Mouse (Mus musculus): Measurements from ENCODE around the gene Ranbp9. TPM values are rescaled to one million over a fixed set of nuclear protein-coding genes. Genes with fewer than 3 reads are reported as not detected.

Gene Ranbp9
- polyA plus RNA-seq, 1 experiment from 2014 or later, result 15.3 TPM

- 87% methylated on average over 2 of the region's 2 CpGs for WGBS
- Histone ChIP-seq H3K27me3 (ENCODE audit: control insufficient read depth, insufficient read depth, low read length) (no peaks in the 10 kb centered on the region), H3K9ac (ENCODE audit: low read length) (no peak overlapping the region), H3K27ac (ENCODE audit: low read depth, low read length) (no peak overlapping the region), H3K36me3 (ENCODE audit: control insufficient read depth, insufficient read depth, low read length) (no peaks in the 10 kb centered on the region), H3K4me3 (ENCODE audit: low read depth, low read length) (no peak overlapping the region), H3K9me3 (ENCODE audit: control insufficient read depth, low read length) (no peaks in the 10 kb centered on the region), H3K4me1 (replicated peaks; ENCODE audit: control insufficient read depth, insufficient read depth, low read length) (no peaks in the 10 kb centered on the region), H3K4me2 (ENCODE audit: low read depth, low read length, severe bottlenecking) (no peak overlapping the region)
- ATAC-seq (replicated peaks; ENCODE audit: low FRiP score) (no peak), DNase-seq (ENCODE audit: low spot score) (no peak)
Observed at GRCm38 (mm10) chr13:43433395-43433794, 47.7 kb downstream of the Ranbp9 start.

- no peaks in the 10 kb centered on the region for H3K4me1 ChIP-seq (replicated peaks; ENCODE audit: control insufficient read depth, insufficient read depth, low read length)
- WGBS, result 96% methylated on average over 4 of the region's 4 CpGs
Observed at GRCm38 (mm10) chr13:43428436-43428835, 52.6 kb downstream of the Ranbp9 start.

DNA sequence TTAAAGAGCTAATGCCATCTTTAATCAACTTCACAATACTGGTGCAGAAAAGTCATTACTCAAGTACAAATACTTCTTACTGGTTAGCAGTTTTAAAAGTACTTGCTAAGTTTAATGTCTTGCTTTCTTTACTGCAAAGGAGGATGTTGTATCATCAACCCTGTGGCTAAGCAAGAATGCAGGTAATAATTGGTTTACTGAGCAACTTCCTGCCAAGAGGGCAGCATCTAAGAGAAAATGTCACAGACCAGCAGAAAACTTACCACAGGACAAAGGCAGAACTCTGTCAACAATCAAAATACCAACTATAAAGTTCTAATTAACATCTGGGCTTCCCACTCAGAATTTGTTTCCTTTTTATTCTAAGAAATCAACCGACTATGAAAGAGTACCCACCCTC lies 65.8 kb downstream of the Ranbp9 start:
- WGBS, result 86% methylated on average over 1 of the region's 1 CpGs
- Histone ChIP-seq H3K36me3 (ENCODE audit: control insufficient read depth, insufficient read depth, low read length) (no peaks in the 10 kb centered on the region; the same call in 1 of the 2 replicates), H3K4me2 (ENCODE audit: low read depth, low read length, severe bottlenecking) (no peak overlapping the region), H3K27me3 (ENCODE audit: control insufficient read depth, insufficient read depth, low read length) (no peaks in the 10 kb centered on the region), H3K4me3 (ENCODE audit: low read depth, low read length) (no peak overlapping the region), H3K9me3 (ENCODE audit: control insufficient read depth, low read length) (no peaks in the 10 kb centered on the region), H3K9ac (ENCODE audit: low read length) (no peak overlapping the region), H3K27ac (ENCODE audit: low read depth, low read length) (no peak overlapping the region), H3K4me1 (replicated peaks; ENCODE audit: control insufficient read depth, insufficient read depth, low read length) (no peaks in the 10 kb centered on the region)
- no peak for ATAC-seq (replicated peaks; ENCODE audit: low FRiP score)
- DNase-seq (ENCODE audit: low spot score), result no peak

More at GRCm38 (mm10) chr13:43428436-43428835, 52.6 kb downstream of the Ranbp9 start:
- no peak overlapping the region for H3K4me2 ChIP-seq (ENCODE audit: low read depth, low read length, severe bottlenecking)
- no peak overlapping the region for H3K27ac ChIP-seq (ENCODE audit: low read depth, low read length)
- H3K9ac ChIP-seq (ENCODE audit: low read length), result no peak overlapping the region
- H3K27me3 ChIP-seq (ENCODE audit: control insufficient read depth, insufficient read depth, low read length), result no peaks in the 10 kb centered on the region
- no peaks in the 10 kb centered on the region for H3K9me3 ChIP-seq (ENCODE audit: control insufficient read depth, low read length)
- no peak for ATAC-seq (replicated peaks; ENCODE audit: low FRiP score)
- no peak for DNase-seq (ENCODE audit: low spot score)
- no peaks in the 10 kb centered on the region for H3K36me3 ChIP-seq (ENCODE audit: control insufficient read depth, insufficient read depth, low read length)
- H3K4me3 ChIP-seq (ENCODE audit: low read depth, low read length), result no peak overlapping the region

GRCm38 (mm10) chr13:43413611-43414010 lies 67.5 kb downstream of the Ranbp9 start:
- ATAC-seq (replicated peaks; ENCODE audit: low FRiP score) (no peak), DNase-seq (ENCODE audit: low spot score) (no peak)
- WGBS, result 95% methylated on average over 2 of the region's 2 CpGs
- Histone ChIP-seq H3K27me3 (ENCODE audit: control insufficient read depth, insufficient read depth, low read length) (no peaks in the 10 kb centered on the region), H3K9me3 (ENCODE audit: control insufficient read depth, low read length) (no peaks in the 10 kb centered on the region), H3K9ac (ENCODE audit: low read length) (no peak overlapping the region), H3K36me3 (ENCODE audit: control insufficient read depth, insufficient read depth, low read length) (no peaks in the 10 kb centered on the region; the same call in 1 of the 2 replicates), H3K4me3 (ENCODE audit: low read depth, low read length) (no peak overlapping the region), H3K4me2 (ENCODE audit: low read depth, low read length, severe bottlenecking) (no peak overlapping the region), H3K4me1 (replicated peaks; ENCODE audit: control insufficient read depth, insufficient read depth, low read length) (no peaks in the 10 kb centered on the region), H3K27ac (ENCODE audit: low read depth, low read length) (no peak overlapping the region)

DNA sequence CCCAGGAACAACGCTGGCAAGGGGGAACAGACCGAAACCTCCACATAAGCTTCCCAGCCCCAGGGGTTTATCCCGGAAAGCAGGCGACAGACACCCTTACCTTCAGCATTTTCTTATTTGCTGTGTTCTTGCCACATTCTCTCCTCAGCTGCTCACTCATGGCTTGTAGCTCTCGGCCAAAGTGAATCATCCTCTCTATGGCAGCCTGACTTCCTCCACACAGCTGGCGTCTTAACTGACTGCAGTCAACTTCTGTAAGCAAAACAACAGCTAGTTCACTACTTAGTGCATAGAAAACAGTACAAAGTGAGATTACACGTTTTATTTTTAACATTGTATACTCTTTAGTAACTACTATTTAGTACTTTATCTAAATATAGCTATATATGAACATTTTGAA lies 68.8 kb downstream of the Ranbp9 start:
- H3K9me3 ChIP-seq (ENCODE audit: control insufficient read depth, low read length), result no peaks in the 10 kb centered on the region
- ATAC-seq (replicated peaks; ENCODE audit: low FRiP score), result no peak
- H3K4me1 ChIP-seq (replicated peaks; ENCODE audit: control insufficient read depth, insufficient read depth, low read length), result no peaks in the 10 kb centered on the region
- H3K27me3 ChIP-seq (ENCODE audit: control insufficient read depth, insufficient read depth, low read length), result no peaks in the 10 kb centered on the region
- WGBS, result 91% methylated on average over 7 of the region's 7 CpGs
- DNase-seq (ENCODE audit: low spot score), result no peak
- no peak overlapping the region for H3K9ac ChIP-seq (ENCODE audit: low read length)
- H3K4me2 ChIP-seq (ENCODE audit: low read depth, low read length, severe bottlenecking), result no peak overlapping the region
- H3K27ac ChIP-seq (ENCODE audit: low read depth, low read length), result no peak overlapping the region
- H3K36me3 ChIP-seq (ENCODE audit: control insufficient read depth, insufficient read depth, low read length), result no peaks in the 10 kb centered on the region; the same call in 1 of the 2 replicates
- no peak overlapping the region for H3K4me3 ChIP-seq (ENCODE audit: low read depth, low read length)

DNA sequence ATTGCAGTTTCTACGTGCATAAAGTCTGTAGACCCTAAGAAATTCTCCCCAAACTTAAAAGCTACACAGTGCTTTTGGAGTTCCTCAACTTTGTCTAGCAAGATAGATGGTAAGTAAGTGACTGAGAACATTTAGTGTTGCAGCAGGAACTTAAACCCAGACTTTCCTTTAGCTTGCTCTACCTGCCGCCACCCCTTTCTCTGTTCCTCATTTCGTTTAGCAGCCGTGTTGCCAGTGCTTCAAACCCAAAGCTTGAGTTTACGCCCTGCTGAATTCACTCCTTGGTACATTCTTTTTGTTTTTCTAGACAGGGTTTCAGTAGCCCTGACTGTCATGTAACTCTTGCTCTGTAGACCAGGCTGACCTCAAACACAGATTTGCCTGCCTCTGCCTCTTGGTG lies 81.5 kb downstream of the Ranbp9 start:
- Histone ChIP-seq H3K4me2 (ENCODE audit: low read depth, low read length, severe bottlenecking) (peak overlapping the region; percentile 70; the same call in 1 of the 2 replicates), H3K27ac (ENCODE audit: low read depth, low read length) (no peak overlapping the region), H3K9me3 (ENCODE audit: control insufficient read depth, low read length) (no peaks in the 10 kb centered on the region), H3K36me3 (ENCODE audit: control insufficient read depth, insufficient read depth, low read length) (no peaks in the 10 kb centered on the region), H3K9ac (ENCODE audit: low read length) (peak overlapping the region; percentile 24; the same call in 1 of the 2 replicates), H3K27me3 (ENCODE audit: control insufficient read depth, insufficient read depth, low read length) (no peaks in the 10 kb centered on the region), H3K4me1 (replicated peaks; ENCODE audit: control insufficient read depth, insufficient read depth, low read length) (no peaks in the 10 kb centered on the region; the same call in 1 of the 2 replicates), H3K4me3 (ENCODE audit: low read depth, low read length) (no peak overlapping the region)
- ATAC-seq (replicated peaks; ENCODE audit: low FRiP score) (no peak), DNase-seq (ENCODE audit: low spot score) (no peak)
- WGBS, result 90% methylated on average over 5 of the region's 5 CpGs

DNA sequence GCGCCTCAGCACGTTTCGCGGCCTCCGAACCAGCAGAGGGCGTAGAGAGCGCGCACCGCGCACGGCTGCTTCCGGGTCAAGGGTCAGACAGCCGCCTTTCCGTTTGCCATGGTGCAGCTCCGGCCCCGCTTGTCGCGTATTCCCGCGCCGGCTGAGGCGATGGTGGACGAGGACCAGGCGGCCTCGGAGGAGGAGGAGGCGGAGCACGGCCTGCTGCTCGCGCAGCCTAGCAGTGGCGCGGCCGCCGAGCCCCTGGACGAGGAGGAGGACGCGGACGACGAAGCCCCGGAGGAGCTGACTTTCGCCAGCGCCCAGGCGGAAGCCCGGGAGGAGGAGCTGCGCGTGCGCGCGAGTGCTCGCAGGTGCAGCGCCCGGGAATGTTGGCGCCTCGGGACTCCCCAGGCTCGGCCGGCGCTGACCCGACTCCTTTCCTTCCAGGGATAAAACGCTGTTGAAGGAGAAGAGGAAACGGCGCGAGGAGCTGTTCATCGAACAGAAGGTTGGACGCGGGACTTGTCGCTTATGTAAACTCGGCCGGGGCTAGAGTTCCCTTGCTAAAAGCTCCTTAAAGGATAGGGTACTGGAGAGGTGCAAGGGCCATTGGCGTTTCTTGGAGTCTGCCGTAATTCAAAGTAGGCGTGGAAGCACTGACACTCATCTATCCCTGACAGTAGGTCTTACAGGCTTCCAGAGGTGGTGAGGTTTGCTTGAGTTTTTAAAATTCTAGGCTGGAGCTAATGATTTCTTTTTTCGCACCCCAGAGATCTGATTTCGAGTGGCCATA lies 82.6 kb downstream of the Ranbp9 start, which contains the start of gene Nol7:
Gene Nol7, plus strand, starts transcription at position 94 of the 784 bp plus-strand sequence.
- ATAC-seq (replicated peaks; ENCODE audit: low FRiP score), result peak; percentile 92
- Histone ChIP-seq H3K27me3 (ENCODE audit: control insufficient read depth, insufficient read depth, low read length) (no peaks in the 10 kb centered on the region), H3K9me3 (ENCODE audit: control insufficient read depth, low read length) (no peaks in the 10 kb centered on the region), H3K27ac (ENCODE audit: low read depth, low read length) (peak within 1 kb of the TSS; percentile 90), H3K4me3 (ENCODE audit: low read depth, low read length) (peak within 1 kb of the TSS; percentile 81), H3K9ac (ENCODE audit: low read length) (peak within 1 kb of the TSS; percentile 93), H3K4me2 (ENCODE audit: low read depth, low read length, severe bottlenecking) (peak within 1 kb of the TSS; percentile 70), H3K4me1 (replicated peaks; ENCODE audit: control insufficient read depth, insufficient read depth, low read length) (no peaks in the 10 kb centered on the region; the same call in 1 of the 2 replicates), H3K36me3 (ENCODE audit: control insufficient read depth, insufficient read depth, low read length) (no peaks in the 10 kb centered on the region)
- peak; percentile 98 for DNase-seq (ENCODE audit: low spot score)
- 2% methylated on average over 71 of the region's 72 CpGs for WGBS

DNA sequence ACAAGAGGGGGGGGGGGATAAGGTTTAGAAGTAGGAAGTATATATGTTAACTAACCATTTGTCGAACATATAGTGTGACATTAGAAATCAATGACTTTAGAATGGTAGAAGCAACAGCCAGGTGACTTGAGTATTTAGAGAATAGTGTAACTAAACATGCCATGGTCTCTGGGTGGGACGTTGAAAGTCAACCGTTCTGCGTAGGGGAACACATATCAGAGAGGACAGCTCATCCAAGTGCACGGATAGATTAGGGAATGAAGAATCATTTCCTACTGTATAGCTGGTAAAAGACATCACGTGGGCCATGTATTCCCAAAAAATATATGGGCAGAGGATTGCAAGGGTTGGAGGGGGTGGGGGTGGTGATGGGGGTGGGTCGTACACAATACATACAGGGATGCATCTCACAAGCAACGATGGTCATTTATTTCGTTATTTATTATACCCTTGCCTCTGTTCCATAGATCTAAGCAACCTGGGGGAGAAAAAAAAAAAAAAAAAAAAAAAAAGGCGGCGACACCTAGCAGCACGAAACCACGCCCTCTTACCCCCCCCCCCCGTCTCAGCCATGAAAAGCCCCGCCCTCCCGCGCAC lies 83.3 kb downstream of the Ranbp9 start:
- H3K4me3 ChIP-seq (ENCODE audit: low read depth, low read length), result peak overlapping the region; percentile 81
- no peaks in the 10 kb centered on the region for H3K27me3 ChIP-seq (ENCODE audit: control insufficient read depth, insufficient read depth, low read length)
- H3K27ac ChIP-seq (ENCODE audit: low read depth, low read length), result no peak overlapping the region
- peak overlapping the region; percentile 93; the same call in 1 of the 2 replicates for H3K9ac ChIP-seq (ENCODE audit: low read length)
- ATAC-seq (replicated peaks; ENCODE audit: low FRiP score) (peak; percentile 53; the same call in 1 of the 2 replicates), DNase-seq (ENCODE audit: low spot score) (no peak)
- H3K36me3 ChIP-seq (ENCODE audit: control insufficient read depth, insufficient read depth, low read length), result no peaks in the 10 kb centered on the region
- H3K9me3 ChIP-seq (ENCODE audit: control insufficient read depth, low read length), result no peaks in the 10 kb centered on the region
- H3K4me2 ChIP-seq (ENCODE audit: low read depth, low read length, severe bottlenecking), result peak overlapping the region; percentile 70; the same call in 1 of the 2 replicates
- WGBS, result 46% methylated on average over 16 of the region's 17 CpGs
- no peaks in the 10 kb centered on the region; the same call in 1 of the 2 replicates for H3K4me1 ChIP-seq (replicated peaks; ENCODE audit: control insufficient read depth, insufficient read depth, low read length)
